Mouse (Mus musculus) CH12.LX (cell line): ENCODE results near the gene Sncb. TPM values are rescaled to one million over a fixed set of nuclear protein-coding genes. Genes with fewer than 3 reads are reported as not detected.

Source experiments
- polyA plus RNA-seq: library from polyadenylated mRNA; unstranded; fragments of >175 nt; gene quantifications from 2 replicates; pipeline ENCODE4 v1.2.1, GENCODE M21; 2012; ENCODE audit warnings: low read depth; ENCODE audit not compliant: insufficient read length
- total RNA-seq, 2 experiments: library from RNA; depleted of rRNA; stranded (reverse); fragments of 300-350 nt in 1 of 2; fragments of >200 nt in 1 of 2; gene quantifications; 2 replicates each; pipeline ENCODE4 v1.2.3; 2012 to 2014

Gene Sncb
- total and polyA plus RNA-seq, 3 experiments: not detected

Other genes starting within 250 kb of the Sncb start
- 25.0 and 26.4 TPM in 2 replicates for gene 4833439L19Rik, start 201.2 kb downstream of the Sncb start, total RNA-seq (2012; rRNA removed)
- gene 4833439L19Rik, start 201.2 kb downstream of the Sncb start, total RNA-seq (2014; rRNA removed): 23.1 and 23.5 TPM in 2 replicates
- gene 4833439L19Rik, start 201.2 kb downstream of the Sncb start, polyA plus RNA-seq: 23.0 and 23.5 TPM in 2 replicates
- 14.6 and 17.4 TPM in 2 replicates for gene Arl10, start 191.6 kb downstream of the Sncb start, total RNA-seq (2012; rRNA removed)
- gene Arl10, start 191.6 kb downstream of the Sncb start, total RNA-seq (2014; rRNA removed): 1.7 TPM in 2 replicates
- gene Arl10, start 191.6 kb downstream of the Sncb start, polyA plus RNA-seq: 2.5 and 2.9 TPM in 2 replicates
- 100 and 137 TPM in 2 replicates for gene Nop16, start 176.5 kb downstream of the Sncb start, total RNA-seq (2012; rRNA removed)
- 127 and 132 TPM in 2 replicates for gene Nop16, start 176.5 kb downstream of the Sncb start, total RNA-seq (2014; rRNA removed)
- 187 and 197 TPM in 2 replicates for gene Nop16, start 176.5 kb downstream of the Sncb start, polyA plus RNA-seq
- gene Higd2a, start 176.4 kb downstream of the Sncb start, total RNA-seq (2012; rRNA removed): 75.7 and 86.0 TPM in 2 replicates
- 44.2 and 51.6 TPM in 2 replicates for gene Higd2a, start 176.4 kb downstream of the Sncb start, total RNA-seq (2014; rRNA removed)
- 89.8 and 106 TPM in 2 replicates for gene Higd2a, start 176.4 kb downstream of the Sncb start, polyA plus RNA-seq
- gene Cltb, start 155.3 kb downstream of the Sncb start, total RNA-seq (2012; rRNA removed): 17.9 and 18.9 TPM in 2 replicates
- 9.2 and 10.2 TPM in 2 replicates for gene Cltb, start 155.3 kb downstream of the Sncb start, total RNA-seq (2014; rRNA removed)
- gene Cltb, start 155.3 kb downstream of the Sncb start, polyA plus RNA-seq: 19.5 and 27.2 TPM in 2 replicates
- 39.6 and 40.8 TPM in 2 replicates for gene Faf2, start 144.8 kb downstream of the Sncb start, total RNA-seq (2012; rRNA removed)
- gene Faf2, start 144.8 kb downstream of the Sncb start, total RNA-seq (2014; rRNA removed): 43.7 and 50.5 TPM in 2 replicates
- gene Faf2, start 144.8 kb downstream of the Sncb start, polyA plus RNA-seq: 51.7 and 56.6 TPM in 2 replicates
- 12.3 TPM in 2 replicates for gene Rnf44, start 72.7 kb downstream of the Sncb start, total RNA-seq (2012; rRNA removed)
- gene Rnf44, start 72.7 kb downstream of the Sncb start, total RNA-seq (2014; rRNA removed): 5.6 and 6.7 TPM in 2 replicates
- gene Rnf44, start 72.7 kb downstream of the Sncb start, polyA plus RNA-seq: 32.5 and 38.1 TPM in 2 replicates
- gene Cdhr2, start 65.1 kb downstream of the Sncb start, total RNA-seq (2012; rRNA removed): not detected in 2 replicates
- gene Cdhr2, start 65.1 kb downstream of the Sncb start, total RNA-seq (2014; rRNA removed): not detected in 2 replicates
- gene Cdhr2, start 65.1 kb downstream of the Sncb start, polyA plus RNA-seq: not detected in 2 replicates
- gene Gprin1, start 16.7 kb downstream of the Sncb start, total RNA-seq (2012; rRNA removed): not detected in 2 replicates
- not detected in 2 replicates for gene Gprin1, start 16.7 kb downstream of the Sncb start, total RNA-seq (2014; rRNA removed)
- not detected in 2 replicates for gene Gprin1, start 16.7 kb downstream of the Sncb start, polyA plus RNA-seq
- gene Eif4e1b, start 17.4 kb upstream of the Sncb start, total RNA-seq (2012; rRNA removed): not detected in 2 replicates
- gene Eif4e1b, start 17.4 kb upstream of the Sncb start, total RNA-seq (2014; rRNA removed): not detected in 2 replicates
- gene Eif4e1b, start 17.4 kb upstream of the Sncb start, polyA plus RNA-seq: not detected in 2 replicates
- 0.63 and 0.68 TPM in 2 replicates for gene Tspan17, start 22.8 kb upstream of the Sncb start, total RNA-seq (2012; rRNA removed)
- gene Tspan17, start 22.8 kb upstream of the Sncb start, total RNA-seq (2014; rRNA removed): 0.19 TPM in 1 of 2 replicates, not detected in the other
- 0.61 and 0.91 TPM in 2 replicates for gene Tspan17, start 22.8 kb upstream of the Sncb start, polyA plus RNA-seq
- gene Unc5a, start 182.8 kb upstream of the Sncb start, total RNA-seq (2012; rRNA removed): 0.17 TPM in 1 of 2 replicates, not detected in the other
- not detected in 2 replicates for gene Unc5a, start 182.8 kb upstream of the Sncb start, total RNA-seq (2014; rRNA removed)
- gene Unc5a, start 182.8 kb upstream of the Sncb start, polyA plus RNA-seq: not detected in 2 replicates